8 mouse cellular contexts compared by ENCODE assay signal in the genomic region with DNA sequence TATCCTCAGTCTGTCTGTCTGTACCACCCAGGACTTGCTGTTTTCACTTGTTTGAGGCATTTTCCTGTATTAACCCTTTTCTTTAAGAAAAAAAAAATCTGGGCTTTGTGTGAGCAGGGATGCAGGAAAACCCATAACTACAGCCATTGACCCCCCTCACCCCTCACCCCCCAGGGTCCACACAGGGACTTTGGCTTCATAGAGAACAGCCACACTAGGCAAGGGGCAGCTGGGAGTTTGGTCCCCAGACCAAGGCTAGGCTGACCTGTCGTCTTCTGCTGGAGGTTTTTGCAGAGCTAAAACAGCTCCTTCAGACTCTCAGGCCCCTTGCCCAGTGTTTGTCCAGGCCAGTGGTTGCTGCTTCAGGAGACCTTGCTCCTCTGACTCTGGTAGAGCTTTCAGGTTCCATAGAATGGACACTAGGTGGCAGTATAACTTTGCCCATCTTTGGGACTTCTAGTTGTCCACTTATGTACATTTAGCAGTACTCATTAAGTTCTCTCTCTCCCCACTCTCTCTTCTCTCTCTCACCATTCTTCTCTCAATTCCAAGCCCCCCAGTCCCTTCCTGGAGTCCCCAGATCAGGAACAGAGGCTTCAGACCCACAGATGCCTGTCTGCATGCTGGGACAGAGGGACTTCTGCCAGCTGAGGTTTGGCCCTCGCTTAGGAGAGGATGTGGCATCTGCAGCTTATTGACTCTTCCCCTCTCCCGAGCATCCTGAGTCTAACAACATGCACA. TPM values are rescaled to one million over a fixed set of nuclear protein-coding genes. Genes with fewer than 3 reads are reported as not detected.
DNase-seq lines count a peak whose midpoint lies in the region; ATAC-seq and TF ChIP-seq lines count a peak whose summit lies in the region.

No protein-coding gene starts in this region.

- peak; percentile 81 for ATAC-seq in common myeloid progenitor, adult 5-6 weeks (replicated peaks; ENCODE audit: low read depth, poor library complexity, severe bottlenecking)
- ATAC-seq in heart, embryonic 16.5 days (replicated peaks; ENCODE audit: extremely low read depth, insufficient read depth, low FRiP score), result peak; percentile 49
- ATAC-seq in midbrain, embryonic 11.5 days (ENCODE audit: low FRiP score), result peak; percentile 52; the same call in 1 of the 2 replicates

- H3K9me3 ChIP-seq in ES-E14 (ENCODE audit: control insufficient read depth, insufficient read depth, low read depth, low read length), result no peaks in the 10 kb centered on the region
- no peaks in the 10 kb centered on the region for H3K9me3 ChIP-seq in heart, embryonic 16.5 days (replicated peaks; ENCODE audit: control insufficient read depth, low read length)
- H3K9me3 ChIP-seq in midbrain, embryonic 11.5 days (ENCODE audit: control insufficient read depth, low read length), result no peaks in the 10 kb centered on the region

- H3K36me3 ChIP-seq in ES-E14 (ENCODE audit: control insufficient read depth, insufficient read depth, low read length, poor library complexity, severe bottlenecking), result no peaks in the 10 kb centered on the region
- H3K36me3 ChIP-seq in heart, embryonic 16.5 days (ENCODE audit: control insufficient read depth, insufficient read depth), result peaks cover 4% of the 10 kb centered on the region; the same call in 1 of the 2 replicates
- H3K36me3 ChIP-seq in midbrain, embryonic 11.5 days (ENCODE audit: control insufficient read depth, insufficient read depth, low read length), result no peaks in the 10 kb centered on the region

- 0 out of 2 replicates have a peak overlapping the region, but pooled peaks have one; percentile 31 for H3K27ac ChIP-seq in gastrocnemius, adult 2 months
- no peak overlapping the region for H3K27ac ChIP-seq in ES-E14 (ENCODE audit: insufficient read depth, low read depth, low read length, poor library complexity, severe bottlenecking)
- H3K27ac ChIP-seq in heart, embryonic 16.5 days (ENCODE audit: low read length), result no peak overlapping the region
- no peak overlapping the region for H3K27ac ChIP-seq in midbrain, embryonic 11.5 days (ENCODE audit: low read depth, low read length)

- TF ChIP-seq CTCF in gastrocnemius, adult 2 months (IDR thresholded peaks at IDR 0.05), result peak; percentile 85

- intact Hi-C loops in gastrocnemius, adult 2 months (cut with DNase I), result loop anchor here (1.0 to 5.0 kb wide), 2 partner anchors 152 to 280 kb away; no protein-coding TSS in a partner anchor

- in situ Hi-C loops in ES-E14 (cut with MboI; ENCODE audit: low sequenced_read_pairs in 2 of 2, unreplicated experiment in 2 of 2), result loop anchor here in 1 of 2 experiments (25.0 kb wide), 1 partner anchor 280 kb away; no protein-coding TSS in a partner anchor

- no peak for DNase-seq in gastrocnemius, adult 2 months
- DNase-seq in gastrocnemius, postnatal 4 days (ENCODE audit: low spot score in 2 of 2), result no peak
- peak; percentile 22 for DNase-seq in ES-E14 (ENCODE audit: low read depth, low spot score)
- DNase-seq in kidney, postnatal 4 days, result peak; percentile 21 to 45
- peak; percentile 91 for DNase-seq in midbrain, embryonic 11.5 days (ENCODE audit: low spot score, missing footprints)
- no peak for DNase-seq in urinary bladder, postnatal 10 days (ENCODE audit: low spot score)

- no peak overlapping the region for H3K4me3 ChIP-seq in gastrocnemius, adult 2 months
- H3K4me3 ChIP-seq in ES-E14 (ENCODE audit: insufficient read depth in 1 of 2, low read depth in 1 of 2, low read length in 2 of 2, poor library complexity in 1 of 2, severe bottlenecking in 1 of 2), result no peak overlapping the region
- no peak overlapping the region for H3K4me3 ChIP-seq in heart, embryonic 16.5 days (ENCODE audit: low read length)
- H3K4me3 ChIP-seq in midbrain, embryonic 11.5 days (ENCODE audit: low read depth, low read length), result no peak overlapping the region

- no peaks in the 10 kb centered on the region for H3K27me3 ChIP-seq in heart, embryonic 16.5 days (ENCODE audit: control insufficient read depth, insufficient read depth, low read length)
- no peaks in the 10 kb centered on the region for H3K27me3 ChIP-seq in midbrain, embryonic 11.5 days (ENCODE audit: control insufficient read depth, insufficient read depth, low read length)

- H3K4me1 ChIP-seq in ES-E14 (ENCODE audit: control insufficient read depth in 2 of 2, insufficient read depth in 2 of 2, low read length in 2 of 2, poor library complexity in 1 of 2), result no peaks in the 10 kb centered on the region
- no peaks in the 10 kb centered on the region for H3K4me1 ChIP-seq in heart, embryonic 16.5 days (ENCODE audit: control insufficient read depth, insufficient read depth, low read length)
- H3K4me1 ChIP-seq in midbrain, embryonic 11.5 days (ENCODE audit: control insufficient read depth, insufficient read depth, low read length), result no peaks in the 10 kb centered on the region

- 46% methylated on average over 3 of the region's 3 CpGs for WGBS in heart, embryonic 16.5 days
- WGBS in midbrain, embryonic 11.5 days, result 67% methylated on average over 3 of the region's 3 CpGs

- H3K9ac ChIP-seq in ES-E14 (ENCODE audit: insufficient read depth, low read depth, low read length, poor library complexity, severe bottlenecking), result no peak overlapping the region
- no peak overlapping the region for H3K9ac ChIP-seq in heart, embryonic 16.5 days (ENCODE audit: low read length)
- H3K9ac ChIP-seq in midbrain, embryonic 11.5 days (ENCODE audit: low read length), result no peak overlapping the region

- H3K4me2 ChIP-seq in heart, embryonic 16.5 days (ENCODE audit: low read depth, low read length), result no peak overlapping the region
- no peak overlapping the region for H3K4me2 ChIP-seq in midbrain, embryonic 11.5 days

TF ChIP-seq in ES-E14, 5 proteins besides CTCF, POLR2A, EP300 and RAD21:
- no peak for TF ChIP-seq MAFK (IDR thresholded peaks at IDR 0.05; ENCODE audit: insufficient read depth, low read depth, low read length)
- peak; percentile 42; the same call in 1 of the 2 replicates for TF ChIP-seq ZC3H11A (IDR thresholded peaks at IDR 0.05; ENCODE audit: borderline replicate concordance, low read depth, low read length)

RNA-seq across cellular contexts. Expression of gene Mindy4, which starts 29.5 kb away (rescaled TPM):
- total RNA-seq in gastrocnemius, adult 2 months (2021), result 1 to 10 TPM; 2.7 to 3.8 TPM
- total RNA-seq in gastrocnemius, postnatal 4 days (2021), result 1 to 10 TPM; 4.1 to 4.4 TPM
- total RNA-seq in ES-E14 (2012; rRNA removed), result 3.0 TPM in 2 replicates
- total RNA-seq in common myeloid progenitor, adult 5-6 weeks (2017), result 8.0 and 11.5 TPM in 2 replicates
- 7.0 and 9.1 TPM in 2 replicates for polyA plus RNA-seq in heart, embryonic 16.5 days (2015; fragmentation: Nextera tagmentation; extraction: Ambion mirVana)
- polyA plus RNA-seq in midbrain, embryonic 11.5 days (2014; fragmentation: Nextera tagmentation; extraction: Ambion mirVana), result 20.0 and 24.2 TPM in 2 replicates

RNA-seq across cellular contexts. Expression of gene Inmt, which starts 57.9 kb away (rescaled TPM):
- 10 to 100 TPM; 15.5 to 33.0 TPM for total RNA-seq in gastrocnemius, adult 2 months (2021)
- not detected for total RNA-seq in gastrocnemius, postnatal 4 days (2021)
- total RNA-seq in ES-E14 (2012; rRNA removed), result not detected in 2 replicates
- not detected in 2 replicates for total RNA-seq in common myeloid progenitor, adult 5-6 weeks (2017)
- not detected in 2 replicates for polyA plus RNA-seq in heart, embryonic 16.5 days (2015; fragmentation: Nextera tagmentation; extraction: Ambion mirVana)
- polyA plus RNA-seq in midbrain, embryonic 11.5 days (2014; fragmentation: Nextera tagmentation; extraction: Ambion mirVana), result 0.16 and 0.40 TPM in 2 replicates

Comparison
In these comparisons a context has a peak if more than half of its experiments do, and no peak if none do; other contexts are left out.
1. RNA of gene Inmt, which starts 57.9 kb away (total RNA-seq): 15.5 to 33.0 TPM in gastrocnemius, adult 2 months; not detected in gastrocnemius, postnatal 4 days, not detected in ES-E14 and not detected in common myeloid progenitor, adult 5-6 weeks; every median in the first group is over 10 times any median in the second.
2. DNase-seq: peak in ES-E14 (single experiment), kidney, postnatal 4 days (2 of 2) and midbrain, embryonic 11.5 days (single experiment); none in gastrocnemius, adult 2 months (single experiment), gastrocnemius, postnatal 4 days (0 of 2) and urinary bladder, postnatal 10 days (single experiment).
3. Peak in every context shown above with its lines, with median percentiles within 50 percentile points of each other: ATAC-seq.